Mouse (Mus musculus) stomach, embryonic 15.5 days (tissue): ENCODE results near the gene Tacc3. TPM values are rescaled to one million over a fixed set of nuclear protein-coding genes. Genes with fewer than 3 reads are reported as not detected.
A peak's percentile ranks its signal among the peaks of the same experiment; 100 is the strongest.

ENCODE experiments used
- ATAC-seq: fragments of 200-750 bp; cut with Nextera tagmentation; 2 replicates; pipeline ENCODE4 v1.8.0; 2017; ENCODE audit warnings: low read depth, moderate number of reproducible peaks, moderate TSS enrichment; ENCODE audit not compliant: insufficient read depth, low FRiP score
- H3K27ac ChIP-seq: fragments of 300-500 bp; sonication (generic); 2 replicates; pipeline ENCODE4 v1.5.1; 2015; ENCODE audit warnings: mild to moderate bottlenecking, inconsistent platforms
- H3K27me3 ChIP-seq: fragments of 300-500 bp; sonication (generic); replicated peaks from 2 replicates; pipeline ENCODE4 v1.6.1; 2015; ENCODE audit warnings: inconsistent platforms
- H3K36me3 ChIP-seq: fragments of 300-500 bp; sonication (generic); 2 replicates; pipeline ENCODE4 v1.6.1; 2015; ENCODE audit warnings: inconsistent platforms
- H3K4me1 ChIP-seq: fragments of 300-500 bp; sonication (generic); 2 replicates; pipeline ENCODE4 v1.6.1; 2015; ENCODE audit warnings: inconsistent platforms
- H3K4me2 ChIP-seq: fragments of 300-500 bp; sonication (generic); 2 replicates; pipeline ENCODE4 v1.6.1; 2015; ENCODE audit warnings: mild to moderate bottlenecking, inconsistent platforms
- H3K4me3 ChIP-seq: fragments of 300-500 bp; sonication (generic); replicated peaks from 2 replicates; pipeline ENCODE4 v1.5.1; 2015; ENCODE audit warnings: inconsistent platforms
- H3K9ac ChIP-seq: fragments of 300-500 bp; sonication (generic); 2 replicates; pipeline ENCODE4 v1.6.1; 2015; ENCODE audit warnings: inconsistent platforms
- H3K9me3 ChIP-seq: fragments of 300-500 bp; sonication (generic); 2 replicates; pipeline ENCODE4 v1.6.1; 2016; ENCODE audit warnings: inconsistent platforms
- WGBS: fragments of 180-500 bp; shearing (Covaris S2); methylation state at CpG from one replicate; pipeline ENCODE4 v1.1.7; 2015; 5-methylcytosine and 5-hydroxymethylcytosine counted together
- polyA plus RNA-seq: library from polyadenylated mRNA; unstranded; fragments of >200 nt; fragmentation: Nextera tagmentation; extraction: Ambion mirVana; gene quantifications from 2 replicates; pipeline ENCODE4 v1.2.1, GENCODE M21; 2015

Gene Tacc3
- polyA plus RNA-seq, 1 experiment from 2014 or later: 155 TPM

DNA sequence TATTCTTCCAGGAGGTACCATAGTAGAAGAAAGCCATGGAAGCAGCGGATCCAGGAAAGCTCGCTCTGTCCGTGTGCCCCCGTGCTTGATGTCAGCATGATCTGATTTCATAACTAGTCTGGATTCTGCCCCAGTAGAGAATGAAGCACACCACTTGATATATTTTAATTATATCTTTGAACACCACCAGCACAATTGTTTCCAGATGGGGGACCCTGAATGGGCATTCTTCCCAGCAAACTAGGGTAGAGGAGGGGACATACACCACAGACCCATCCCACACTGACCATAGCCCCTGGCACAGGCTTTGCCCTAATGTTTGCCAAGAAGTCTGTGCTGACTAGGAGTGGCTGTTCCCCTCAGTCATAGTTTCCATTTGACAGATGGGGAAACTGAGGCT, 27.0 kb downstream of the Tacc3 start:
- ATAC-seq: no peak
- Histone ChIP-seq H3K9me3 (no peaks in the 10 kb centered on the region), H3K4me1 (peaks cover 15% of the 10 kb centered on the region), H3K27ac (no peak overlapping the region), H3K9ac (no peak overlapping the region), H3K4me3 (no peak overlapping the region), H3K27me3 (no peaks in the 10 kb centered on the region), H3K4me2 (no peak overlapping the region), H3K36me3 (no peaks in the 10 kb centered on the region)
- 92% methylated on average over 4 of the region's 4 CpGs for WGBS

DNA sequence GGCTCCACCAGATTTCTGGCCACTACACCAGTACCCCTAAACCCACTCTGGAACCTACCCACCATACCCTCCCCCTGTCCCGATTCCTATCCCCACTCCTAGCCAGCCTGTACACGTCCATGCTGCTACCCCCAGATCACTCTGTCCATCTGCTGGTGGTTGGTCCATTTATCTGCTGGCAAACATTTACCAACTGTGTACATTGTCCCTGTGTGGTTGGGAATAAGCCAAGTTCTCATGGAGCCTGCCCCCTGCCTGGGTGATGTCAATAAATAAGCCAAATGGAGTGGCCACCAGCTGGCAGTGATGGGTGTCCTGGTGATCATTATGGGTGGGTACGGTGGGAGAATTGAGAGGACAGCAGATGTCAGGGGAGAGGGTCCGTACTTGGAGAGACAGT, 29.2 kb downstream of the Tacc3 start:
- WGBS: 70% methylated on average over 4 of the region's 4 CpGs
- ATAC-seq: peak; percentile 62; the same call in 1 of the 2 replicates

DNA sequence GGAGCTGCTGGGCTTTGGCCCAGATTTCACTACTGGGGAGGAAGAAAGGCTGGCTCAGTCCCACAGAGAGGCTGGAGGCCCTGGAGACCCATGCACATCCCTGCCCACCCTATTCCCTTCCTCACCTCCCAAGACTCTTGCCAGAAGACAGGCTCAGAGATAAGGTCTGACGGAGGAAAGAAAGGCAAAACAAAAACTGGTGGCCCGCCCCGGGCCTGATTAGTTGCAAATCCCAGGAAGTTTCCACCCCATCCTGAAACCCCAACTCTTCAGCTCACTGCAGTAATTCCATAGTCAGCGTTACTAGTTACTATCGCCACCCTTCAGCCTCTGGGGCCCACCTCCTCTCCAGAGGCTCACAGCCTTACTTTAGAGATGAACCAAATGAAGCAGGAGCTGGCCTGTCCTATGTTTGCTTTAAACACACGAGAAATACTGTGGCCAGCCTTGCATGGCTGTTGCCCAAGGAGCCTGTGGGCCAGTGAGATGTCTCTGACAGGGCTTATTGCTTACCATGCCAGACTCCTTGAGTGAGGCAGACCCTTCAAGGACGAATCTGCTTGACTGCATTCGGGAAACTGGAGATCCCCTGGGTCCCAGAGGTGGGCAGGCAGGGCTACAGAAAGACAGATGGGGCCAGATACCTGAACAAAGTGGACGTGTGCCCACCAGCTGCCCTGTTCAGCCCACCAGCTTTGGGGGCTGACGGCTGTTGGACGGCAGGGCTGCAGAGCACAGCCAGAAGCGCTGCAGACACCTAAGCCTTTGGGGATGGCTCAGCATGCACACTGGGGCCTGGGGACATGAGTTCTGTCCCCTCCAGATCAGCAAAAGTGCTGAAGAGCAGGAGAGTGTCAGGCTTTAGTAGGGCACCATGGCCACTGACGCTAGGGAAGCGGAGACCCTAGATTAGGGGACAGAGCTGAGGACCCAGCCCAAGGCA, 30.6 kb downstream of the Tacc3 start:
- H3K4me1 ChIP-seq: peaks cover 37% of the 10 kb centered on the region
- ATAC-seq: no peak
- no peaks in the 10 kb centered on the region for H3K9me3 ChIP-seq
- no peak overlapping the region for H3K4me3 ChIP-seq
- no peak overlapping the region for H3K27ac ChIP-seq
- WGBS: 68% methylated on average over 14 of the region's 14 CpGs
- no peak overlapping the region for H3K4me2 ChIP-seq
- no peak overlapping the region for H3K9ac ChIP-seq
- H3K36me3 ChIP-seq: no peaks in the 10 kb centered on the region
- no peaks in the 10 kb centered on the region for H3K27me3 ChIP-seq

More for the DNA sequence above, 29.2 kb downstream of the Tacc3 start:
- Histone ChIP-seq H3K4me3 (no peak overlapping the region), H3K9me3 (no peaks in the 10 kb centered on the region), H3K4me1 (peaks cover 26% of the 10 kb centered on the region), H3K36me3 (no peaks in the 10 kb centered on the region), H3K27me3 (no peaks in the 10 kb centered on the region), H3K9ac (no peak overlapping the region), H3K4me2 (no peak overlapping the region), H3K27ac (no peak overlapping the region)

DNA sequence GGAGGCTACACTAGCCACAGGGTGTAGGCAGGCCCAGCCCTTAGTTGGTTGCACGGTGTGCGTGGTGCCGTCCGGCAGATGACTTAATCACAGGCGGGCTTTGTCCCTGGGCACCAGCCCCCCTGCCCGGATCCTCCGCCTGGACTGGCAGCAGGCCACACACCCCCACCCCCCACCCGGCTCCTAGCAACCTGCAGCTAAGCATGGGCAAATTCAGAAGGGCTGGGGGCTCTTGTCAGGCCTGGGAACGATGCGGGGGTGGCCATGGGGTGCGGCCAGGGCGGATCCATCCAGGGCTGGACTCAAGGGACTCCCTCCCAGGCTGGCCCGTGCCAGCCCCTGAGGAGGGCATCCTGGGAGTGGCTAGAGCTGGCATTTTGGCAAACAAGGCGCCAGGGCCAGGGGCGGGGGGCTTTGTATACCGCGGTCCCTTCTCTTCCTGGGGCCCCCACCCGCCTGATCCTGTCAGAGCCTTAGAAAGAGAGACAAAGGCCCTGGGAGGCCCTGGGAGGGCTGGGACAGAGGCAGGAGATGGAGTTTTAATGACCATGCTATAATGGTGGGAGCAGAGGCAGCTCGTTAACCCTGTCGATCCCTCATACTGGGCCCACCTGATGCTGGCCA, 31.4 kb downstream of the Tacc3 start:
- Histone ChIP-seq H3K9ac (no peak overlapping the region), H3K36me3 (no peaks in the 10 kb centered on the region), H3K4me2 (no peak overlapping the region), H3K27ac (no peak overlapping the region), H3K27me3 (no peaks in the 10 kb centered on the region), H3K9me3 (no peaks in the 10 kb centered on the region), H3K4me3 (no peak overlapping the region), H3K4me1 (peaks cover 42% of the 10 kb centered on the region)
- ATAC-seq: no peak; the same call in none of the 2 replicates
- WGBS: 59% methylated on average over 20 of the region's 20 CpGs

DNA sequence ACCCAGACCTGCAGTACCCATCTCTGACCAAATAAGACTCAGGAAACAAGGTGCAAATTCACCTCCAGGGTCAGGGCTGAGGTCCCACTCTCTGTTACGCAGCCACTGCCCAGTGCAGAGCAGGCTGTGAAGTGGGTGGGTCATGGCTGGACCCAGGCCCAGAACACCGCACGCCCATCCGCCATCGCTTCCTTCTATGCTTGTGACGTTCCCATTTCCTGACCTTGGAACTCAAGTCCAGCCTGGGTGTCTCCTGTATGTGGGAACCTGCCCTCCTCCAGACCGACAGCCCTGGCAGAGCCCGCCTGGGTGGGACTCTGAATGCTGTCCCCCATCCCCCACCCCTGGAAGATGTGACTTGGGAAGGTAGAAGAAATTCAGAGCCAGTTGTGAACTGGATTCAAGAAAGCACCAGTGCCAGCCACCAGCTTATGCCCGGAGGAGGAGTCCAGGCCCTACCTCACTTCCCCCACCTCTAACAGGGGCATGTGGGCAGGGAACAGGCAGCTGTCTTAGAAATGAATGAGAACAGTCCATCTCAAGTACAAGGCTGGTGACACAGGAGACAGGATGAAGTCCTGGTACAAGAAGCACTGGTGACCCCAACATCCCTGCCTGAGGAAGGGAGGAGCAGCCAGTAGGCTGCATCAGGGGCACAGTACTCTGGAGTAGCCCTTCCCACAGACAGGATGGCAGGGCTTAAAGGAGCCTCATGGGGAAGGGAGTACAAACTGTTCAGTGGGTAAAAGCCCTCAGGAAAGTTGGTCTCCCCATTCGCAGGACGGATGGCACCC, 32.1 kb downstream of the Tacc3 start:
- ATAC-seq: no peak
- peaks cover 49% of the 10 kb centered on the region for H3K4me1 ChIP-seq
- 79% methylated on average over 11 of the region's 11 CpGs for WGBS

DNA sequence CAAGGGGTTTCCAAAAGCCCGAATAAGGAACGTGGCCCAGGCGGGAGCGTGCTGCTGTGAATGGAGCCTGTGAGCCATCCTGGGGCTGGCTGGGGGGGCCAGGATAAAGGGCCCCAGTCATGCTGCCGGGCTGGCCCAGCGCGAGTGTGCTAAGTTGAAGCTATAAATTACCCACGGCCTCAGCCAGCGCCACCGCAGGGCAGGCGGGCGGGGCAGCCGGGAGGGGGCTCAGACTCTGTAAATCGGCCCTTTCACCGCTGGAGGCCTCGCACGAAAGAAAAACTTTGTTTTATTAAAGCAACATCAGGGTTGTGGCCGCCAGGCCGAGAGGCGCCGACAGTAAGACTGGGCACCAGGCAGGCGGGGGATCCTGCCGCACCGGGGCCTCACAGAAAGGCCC, 34.5 kb downstream of the Tacc3 start:
- H3K4me2 ChIP-seq: peak overlapping the region; percentile 39
- peaks cover 68% of the 10 kb centered on the region for H3K4me1 ChIP-seq
- no peaks in the 10 kb centered on the region for H3K27me3 ChIP-seq
- no peak overlapping the region for H3K4me3 ChIP-seq
- WGBS: 4% methylated on average over 24 of the region's 24 CpGs
- no peak overlapping the region for H3K9ac ChIP-seq
- no peaks in the 10 kb centered on the region for H3K36me3 ChIP-seq
- no peaks in the 10 kb centered on the region for H3K9me3 ChIP-seq
- peak; percentile 9; the same call in 1 of the 2 replicates for ATAC-seq
- H3K27ac ChIP-seq: peak overlapping the region; percentile 86

More for the DNA sequence above, 32.1 kb downstream of the Tacc3 start:
- no peak overlapping the region for H3K9ac ChIP-seq
- no peak overlapping the region for H3K4me3 ChIP-seq
- H3K4me2 ChIP-seq: no peak overlapping the region
- H3K27me3 ChIP-seq: no peaks in the 10 kb centered on the region
- H3K27ac ChIP-seq: no peak overlapping the region
- H3K9me3 ChIP-seq: no peaks in the 10 kb centered on the region
- H3K36me3 ChIP-seq: no peaks in the 10 kb centered on the region

DNA sequence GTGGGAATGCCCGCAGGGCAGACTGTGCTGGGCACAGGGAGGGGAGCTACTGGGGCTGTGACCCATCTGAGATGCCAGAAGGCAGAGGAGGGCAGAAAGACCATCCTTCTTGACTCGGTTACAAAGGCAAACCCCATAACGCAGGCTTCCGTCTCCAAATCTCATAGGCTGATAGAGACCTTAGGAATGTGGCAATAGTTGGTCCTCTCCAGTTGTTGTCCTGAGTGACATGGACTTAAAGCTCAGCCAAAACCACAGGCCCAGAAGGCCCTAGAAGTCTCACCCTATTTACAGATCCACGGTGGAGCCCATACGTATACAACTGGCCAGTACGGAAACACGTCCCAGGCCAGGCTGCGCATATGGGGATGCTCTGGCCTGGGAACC, 36.5 kb downstream of the Tacc3 start:
- Histone ChIP-seq H3K36me3 (no peaks in the 10 kb centered on the region), H3K4me1 (peaks cover 74% of the 10 kb centered on the region), H3K4me3 (no peak overlapping the region), H3K9me3 (no peaks in the 10 kb centered on the region), H3K4me2 (peak overlapping the region; percentile 89), H3K9ac (no peak overlapping the region), H3K27ac (peak overlapping the region; percentile 83), H3K27me3 (no peaks in the 10 kb centered on the region)
- ATAC-seq: no peak
- WGBS: 57% methylated on average over 9 of the region's 9 CpGs

DNA sequence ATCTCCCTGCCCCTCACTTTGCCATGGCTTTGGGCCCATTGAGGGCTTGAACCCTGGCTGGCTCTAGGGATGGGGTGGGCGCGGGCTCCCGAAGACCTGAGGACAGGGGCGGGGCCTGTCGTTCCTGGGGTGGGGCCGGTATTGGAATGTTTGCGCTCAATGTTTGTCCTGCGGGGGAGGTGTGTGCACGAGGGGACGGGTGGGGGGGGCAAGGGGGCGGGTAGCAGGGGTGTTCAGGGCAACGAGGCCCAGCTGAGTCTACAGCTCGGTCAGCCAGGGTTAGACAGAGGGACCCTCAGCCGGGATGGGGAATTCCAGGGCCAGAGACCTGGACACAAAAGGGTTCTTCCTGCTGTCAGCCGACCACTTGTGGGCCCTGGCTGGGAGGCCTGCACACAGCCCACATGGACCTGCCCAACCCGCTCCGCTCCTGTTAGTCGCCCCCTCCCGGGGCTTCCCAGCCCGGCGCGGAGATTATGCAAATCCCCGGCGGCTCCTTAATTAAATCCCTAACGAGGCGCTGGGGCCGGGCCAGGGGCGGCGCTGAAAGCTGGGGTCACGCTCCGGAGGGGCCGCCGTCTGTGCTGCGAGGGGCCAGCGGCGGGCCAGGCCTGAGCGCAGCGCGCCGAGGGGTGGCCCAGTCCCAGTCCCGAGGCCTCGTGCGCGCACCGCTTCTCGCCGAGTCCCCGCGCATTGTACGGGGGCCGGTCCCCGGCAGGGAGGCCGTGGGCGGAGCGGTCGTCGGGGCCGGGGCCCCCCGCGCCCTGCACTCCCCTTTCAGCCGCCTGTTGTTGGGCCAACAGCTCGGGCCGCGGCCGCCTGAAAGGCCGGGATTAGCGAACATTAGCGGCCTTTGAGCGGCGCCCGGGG, 37.2 kb downstream of the Tacc3 start:
- peak overlapping the region; percentile 89 for H3K4me2 ChIP-seq
- no peaks in the 10 kb centered on the region for H3K9me3 ChIP-seq
- peak overlapping the region; percentile 23 for H3K9ac ChIP-seq
- no peaks in the 10 kb centered on the region for H3K36me3 ChIP-seq
- H3K27ac ChIP-seq: peak overlapping the region; percentile 91
- ATAC-seq: peak; percentile 59
- no peaks in the 10 kb centered on the region for H3K27me3 ChIP-seq
- peak overlapping the region; percentile 41 for H3K4me3 ChIP-seq
- 3% methylated on average over 70 of the region's 71 CpGs for WGBS
- peaks cover 74% of the 10 kb centered on the region for H3K4me1 ChIP-seq

DNA sequence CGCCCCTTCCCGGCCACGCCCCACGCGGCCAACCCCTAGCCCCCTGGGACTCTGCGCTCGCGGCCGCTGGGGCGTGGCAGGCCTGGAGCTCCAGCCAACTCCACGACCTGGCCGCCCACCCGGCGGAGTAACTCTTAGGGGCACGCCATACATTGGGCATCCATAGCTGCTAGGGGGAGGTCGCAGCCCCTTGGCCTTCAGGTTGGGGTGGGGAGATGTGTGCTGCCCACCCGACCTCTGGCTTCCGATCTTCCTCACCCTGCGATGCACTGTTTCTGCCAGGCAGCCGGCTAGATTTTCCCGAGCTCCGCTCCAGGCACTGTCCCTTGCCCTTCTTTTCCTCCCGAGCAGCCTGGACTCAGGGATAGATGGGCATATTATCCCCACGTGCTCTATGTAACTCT, 37.8 kb downstream of the Tacc3 start:
- Histone ChIP-seq H3K4me1 (peaks cover 71% of the 10 kb centered on the region), H3K27me3 (no peaks in the 10 kb centered on the region), H3K4me3 (peak overlapping the region; percentile 41), H3K36me3 (no peaks in the 10 kb centered on the region), H3K4me2 (peak overlapping the region; percentile 89), H3K9me3 (no peaks in the 10 kb centered on the region), H3K9ac (peak overlapping the region; percentile 23), H3K27ac (peak overlapping the region; percentile 91)
- WGBS: 4% methylated on average over 24 of the region's 24 CpGs
- no peak; the same call in 1 of the 2 replicates for ATAC-seq

DNA sequence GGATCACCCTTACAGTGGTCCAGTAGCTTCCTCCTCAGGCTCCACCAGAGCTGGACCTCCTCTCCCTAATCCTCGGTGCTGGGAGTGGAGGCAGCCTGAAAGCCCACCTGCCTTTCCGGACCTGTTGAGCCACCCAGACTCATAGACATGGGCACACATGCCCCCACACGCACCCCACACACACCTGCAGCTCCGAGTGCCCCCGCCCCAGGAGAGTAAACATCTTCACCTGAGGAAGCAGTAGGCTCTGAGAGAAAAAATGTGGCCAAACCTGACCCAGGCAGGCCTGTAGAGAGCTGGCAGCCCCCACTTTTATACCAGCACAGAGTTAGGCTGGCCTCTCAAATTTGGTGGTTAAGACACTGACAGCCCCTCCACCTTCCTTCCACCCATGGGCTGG, 38.5 kb downstream of the Tacc3 start:
- WGBS: 73% methylated on average over 5 of the region's 5 CpGs
- H3K4me2 ChIP-seq: peak overlapping the region; percentile 89; the same call in 1 of the 2 replicates
- peak; percentile 33 for ATAC-seq
- peak overlapping the region; percentile 91 for H3K27ac ChIP-seq
- H3K9ac ChIP-seq: no peak overlapping the region
- no peak overlapping the region for H3K4me3 ChIP-seq
- no peaks in the 10 kb centered on the region for H3K9me3 ChIP-seq
- H3K4me1 ChIP-seq: peaks cover 70% of the 10 kb centered on the region
- H3K27me3 ChIP-seq: no peaks in the 10 kb centered on the region
- no peaks in the 10 kb centered on the region for H3K36me3 ChIP-seq

DNA sequence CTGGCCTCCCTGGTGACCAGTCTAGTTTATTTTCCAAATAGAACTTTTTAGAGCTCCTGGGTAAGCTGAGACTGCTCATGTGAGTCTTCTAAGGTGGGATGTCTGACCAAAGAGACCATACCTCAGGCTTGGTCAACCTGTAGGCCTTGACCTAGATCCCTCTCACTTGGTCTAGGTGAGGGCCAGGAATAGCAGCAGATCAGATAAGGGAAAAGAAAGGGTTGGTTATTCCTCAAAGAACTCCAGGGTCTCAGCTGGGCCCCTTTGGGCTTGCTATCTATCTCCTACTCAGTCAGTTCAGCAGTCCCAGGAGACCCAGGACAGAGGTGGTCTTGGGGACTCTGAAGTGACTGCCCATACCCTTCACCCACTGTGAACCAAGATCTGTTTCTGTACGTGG, 39.6 kb downstream of the Tacc3 start:
- H3K4me1 ChIP-seq: peaks cover 62% of the 10 kb centered on the region
- no peaks in the 10 kb centered on the region for H3K36me3 ChIP-seq
- 68% methylated on average over 1 of the region's 1 CpGs for WGBS
- no peak overlapping the region for H3K9ac ChIP-seq
- H3K4me2 ChIP-seq: no peak overlapping the region
- H3K4me3 ChIP-seq: no peak overlapping the region
- H3K27me3 ChIP-seq: no peaks in the 10 kb centered on the region
- no peaks in the 10 kb centered on the region for H3K9me3 ChIP-seq
- H3K27ac ChIP-seq: peak overlapping the region; percentile 91
- ATAC-seq: no peak
